Mouse (Mus musculus) liver, adult (tissue): ENCODE measurements around the gene Gm17387.
A peak's percentile ranks its signal among the peaks of the same experiment; 100 is the strongest.

Experiments used
- GATA4 ChIP-seq: IDR thresholded peaks from 2 replicates; pipeline ENCODE4 v1.6.1; 2014; ENCODE audit warnings: mild to moderate bottlenecking, low read length; ENCODE audit not compliant: insufficient replicate concordance

Gene Gm17387

GRCm38 (mm10) chr7:141032458-141033167 is 3.7 kb downstream of the Gm17387 start:
- no peak for TF ChIP-seq GATA4

DNA sequence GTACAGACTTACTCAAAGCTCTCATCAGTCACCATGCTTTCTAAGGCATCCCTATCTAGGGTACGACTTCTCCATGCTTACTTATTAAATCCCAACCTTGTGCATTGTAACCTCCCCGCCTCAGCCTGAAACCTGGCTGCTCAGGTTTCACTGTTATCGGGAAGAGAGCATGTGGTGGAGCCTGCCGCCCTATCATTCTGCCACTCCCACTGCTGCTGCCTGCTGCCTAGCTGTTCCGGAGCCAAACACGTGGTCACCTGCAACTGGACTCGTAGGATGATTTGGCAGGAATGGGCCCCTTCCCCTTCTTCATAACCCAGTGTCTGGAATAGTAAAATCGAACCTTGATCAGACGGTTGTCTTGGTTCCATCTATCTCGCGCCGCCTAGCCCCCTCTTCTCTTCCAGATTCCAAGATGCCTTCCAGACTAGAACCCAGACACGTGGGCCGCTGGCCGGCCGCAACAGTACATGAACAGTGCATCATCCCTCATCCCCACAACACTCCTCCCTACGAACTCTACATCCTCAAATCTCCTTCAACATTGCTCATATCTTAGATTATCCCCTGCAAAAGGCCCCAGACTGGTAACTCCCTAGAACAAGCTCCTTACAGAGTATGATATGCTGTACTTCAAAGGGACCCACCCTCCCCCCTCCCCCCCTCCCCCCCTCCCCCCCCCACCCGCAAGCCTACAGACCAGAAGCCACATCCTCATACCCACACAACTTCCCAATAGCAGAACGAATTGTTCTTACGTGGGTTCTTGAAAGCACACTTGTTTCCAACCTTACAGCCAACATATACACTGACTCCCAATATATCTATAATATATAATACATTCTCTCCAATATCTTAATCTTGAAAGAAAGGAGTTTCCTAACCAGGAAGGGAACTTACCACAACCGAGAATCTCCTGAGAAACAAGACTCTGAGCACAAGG is 9.4 kb downstream of the Gm17387 start:
- TF ChIP-seq GATA4: no peak

GRCm38 (mm10) chr7:141039386-141040107 is 10.6 kb downstream of the Gm17387 start:
- TF ChIP-seq GATA4: no peak

- TF ChIP-seq GATA4: no peak
Observed at GRCm38 (mm10) chr7:141040867-141041606, 12.1 kb downstream of the Gm17387 start.

DNA sequence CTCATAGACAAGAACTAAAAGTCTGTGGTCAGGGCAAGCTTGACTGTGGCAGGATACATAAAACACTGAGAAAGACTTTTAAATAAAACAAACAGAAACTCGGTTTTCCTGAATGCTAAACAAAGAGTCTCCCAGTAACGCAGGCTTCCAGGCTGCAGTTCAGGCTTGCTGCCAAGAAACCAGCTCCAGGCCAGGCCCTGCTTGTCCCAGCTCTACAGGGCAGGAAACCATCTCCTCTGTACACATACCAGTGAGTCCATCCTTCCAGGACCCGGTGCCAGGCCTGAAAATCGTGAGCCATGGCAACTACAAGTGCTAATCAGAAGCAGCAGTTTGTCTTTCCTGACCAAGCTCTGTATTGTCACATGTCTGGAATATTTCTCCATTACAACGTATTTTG is 12.7 kb downstream of the Gm17387 start:
- no peak for TF ChIP-seq GATA4

- no peak for TF ChIP-seq GATA4
Observed at GRCm38 (mm10) chr7:141042539-141042938, 13.6 kb downstream of the Gm17387 start.

GRCm38 (mm10) chr7:141046931-141047580 is 18.1 kb downstream of the Gm17387 start:
- no peak for TF ChIP-seq GATA4

GRCm38 (mm10) chr7:141047581-141048225 is 18.8 kb downstream of the Gm17387 start:
- no peak; the same call in 1 of the 2 replicates for TF ChIP-seq GATA4

DNA sequence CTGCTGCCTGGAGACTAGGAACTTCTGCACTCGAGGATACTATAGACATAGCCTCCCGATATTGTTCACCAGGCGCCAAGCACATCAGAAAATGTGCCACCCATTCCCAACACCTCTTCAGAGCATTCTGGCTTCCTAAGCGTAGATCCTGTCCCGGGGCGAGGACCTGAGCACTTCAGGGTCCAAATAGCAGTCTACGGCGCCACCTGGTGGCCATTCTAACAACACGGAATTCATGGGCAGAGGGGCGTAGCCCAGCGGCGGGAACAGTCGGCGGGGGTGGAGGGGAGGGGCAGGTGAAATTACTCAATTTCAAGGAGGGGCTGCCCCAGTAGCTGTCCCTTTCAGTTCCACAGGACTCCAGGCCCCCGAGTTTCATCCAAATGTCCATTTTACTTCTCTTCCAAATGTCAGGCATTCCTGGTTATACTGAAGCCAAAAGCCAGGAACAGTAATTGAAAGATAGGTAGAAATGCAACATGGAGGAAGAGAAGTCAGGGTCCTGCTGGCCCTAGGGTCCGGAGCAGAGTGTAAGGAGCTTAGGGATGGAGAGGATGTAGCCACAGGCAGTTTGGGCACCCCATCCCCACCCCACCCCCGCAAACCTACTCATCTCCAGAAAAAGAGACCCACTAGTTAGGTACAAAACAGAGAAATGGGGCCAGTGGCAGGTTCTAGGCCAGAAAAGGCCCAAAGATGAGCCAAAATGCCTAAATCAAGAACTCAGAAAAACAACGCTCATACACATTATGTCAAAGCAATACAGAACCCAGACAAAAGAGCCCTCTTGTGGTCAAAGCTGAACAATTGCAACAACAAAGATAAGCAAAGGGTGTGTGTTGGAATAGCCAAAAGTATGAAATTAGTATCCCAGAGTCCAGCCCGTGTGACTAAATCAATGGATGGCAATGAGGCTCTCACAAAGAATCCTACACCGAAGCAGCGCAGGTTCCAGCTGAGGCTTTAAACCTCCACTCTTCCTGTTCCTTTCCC is 19.6 kb downstream of the Gm17387 start:
- TF ChIP-seq GATA4: peak; percentile 61; the same call in 1 of the 2 replicates

DNA sequence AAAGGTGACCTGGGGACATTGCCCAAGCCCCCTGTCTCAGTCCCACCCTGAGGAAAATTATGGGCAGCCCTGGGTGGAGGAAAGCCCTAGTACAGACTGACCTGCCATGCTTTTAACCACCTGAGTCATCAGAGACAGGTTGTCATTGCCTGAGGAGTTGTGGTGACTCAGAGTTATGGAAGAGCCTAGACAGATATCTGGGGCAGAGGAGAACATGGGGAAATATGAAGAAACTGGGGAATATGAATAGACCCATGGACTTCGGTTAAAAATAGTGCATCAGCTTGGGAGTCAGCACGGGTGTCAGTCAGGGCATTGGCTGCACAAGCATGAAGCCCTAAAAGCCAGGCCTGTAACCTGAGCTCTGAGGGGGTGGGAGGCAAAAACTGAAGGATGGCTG is 20.4 kb downstream of the Gm17387 start:
- no peak for TF ChIP-seq GATA4

- TF ChIP-seq GATA4: peak; percentile 15; the same call in 1 of the 2 replicates
Observed at GRCm38 (mm10) chr7:141051060-141051685, 22.2 kb downstream of the Gm17387 start.

GRCm38 (mm10) chr7:141052016-141052415 is 23.1 kb downstream of the Gm17387 start:
- TF ChIP-seq GATA4: no peak
